Mouse (Mus musculus) spleen, adult 18-20 months (tissue): Measurements from ENCODE around the gene Fbxw27.
"Not testable (repeated sequence)": the region's sequence is repeated elsewhere in the genome, so short reads cannot be mapped to it uniquely, and the experiment has no call there.

Experiments
- DNase-seq, 2 experiments: peaks; one replicate each; pipeline ENCODE4 v3.0.0; 2022; ENCODE audit warnings: mixed read lengths in 2 of 2

Fbxw27 gene

GRCm38 (mm10) chr9:109790570-109790969, at the start of gene Fbxw27:
Gene Fbxw27 (minus strand): TSS chr9:109790670.
- not testable (repeated sequence) for DNase-seq

- no peak for DNase-seq
Observed at GRCm38 (mm10) chr9:109833088-109833412, 42.6 kb upstream of the Fbxw27 start.

GRCm38 (mm10) chr9:109832391-109833087, 42.1 kb upstream of the Fbxw27 start, which contains the start of gene Nme6:
Gene Nme6 (plus strand): TSS chr9:109832749.
- peak; percentile 68 to 87 for DNase-seq

GRCm38 (mm10) chr9:109826181-109826580, 35.7 kb upstream of the Fbxw27 start:
- DNase-seq, result no peak

GRCm38 (mm10) chr9:109825739-109826138, 35.3 kb upstream of the Fbxw27 start:
- DNase-seq, result no peak

- DNase-seq, result no peak
Observed at GRCm38 (mm10) chr9:109816341-109816740, 25.9 kb upstream of the Fbxw27 start.

GRCm38 (mm10) chr9:109813424-109813823, 23.0 kb upstream of the Fbxw27 start:
- DNase-seq, result no peak

- DNase-seq, result no peak
Observed at GRCm38 (mm10) chr9:109811980-109812379, 21.5 kb upstream of the Fbxw27 start, which contains the start of gene Spink8. Gene Spink8 (plus strand): TSS chr9:109812280.

- no peak for DNase-seq
Observed at GRCm38 (mm10) chr9:109807898-109808297, 17.4 kb upstream of the Fbxw27 start.

GRCm38 (mm10) chr9:109806695-109807293, 16.3 kb upstream of the Fbxw27 start:
- no peak for DNase-seq

- no peak for DNase-seq
Observed at GRCm38 (mm10) chr9:109806260-109806659, 15.8 kb upstream of the Fbxw27 start.

- DNase-seq, result not testable (repeated sequence)
Observed at GRCm38 (mm10) chr9:109805596-109805995, 15.1 kb upstream of the Fbxw27 start.

- peak in 1 of 2 experiments; percentile 1 for DNase-seq
Observed at GRCm38 (mm10) chr9:109798051-109798450, 7.6 kb upstream of the Fbxw27 start.

- DNase-seq, result no peak
Observed at GRCm38 (mm10) chr9:109795811-109796210, 5.3 kb upstream of the Fbxw27 start.

GRCm38 (mm10) chr9:109795221-109795620, 4.8 kb upstream of the Fbxw27 start:
- DNase-seq, result no peak

GRCm38 (mm10) chr9:109766841-109767240, 23.6 kb downstream of the Fbxw27 start:
- not testable (repeated sequence) for DNase-seq

- DNase-seq, result not testable (repeated sequence)
Observed at GRCm38 (mm10) chr9:109745989-109746388, 44.5 kb downstream of the Fbxw27 start, which contains the start of gene Fbxw26. Gene Fbxw26 (minus strand): TSS chr9:109746089.
